Mouse (Mus musculus): ENCODE results near the gene Cdkn1a.
A peak's percentile ranks its signal among the peaks of the same experiment; 100 is the strongest.

DNA sequence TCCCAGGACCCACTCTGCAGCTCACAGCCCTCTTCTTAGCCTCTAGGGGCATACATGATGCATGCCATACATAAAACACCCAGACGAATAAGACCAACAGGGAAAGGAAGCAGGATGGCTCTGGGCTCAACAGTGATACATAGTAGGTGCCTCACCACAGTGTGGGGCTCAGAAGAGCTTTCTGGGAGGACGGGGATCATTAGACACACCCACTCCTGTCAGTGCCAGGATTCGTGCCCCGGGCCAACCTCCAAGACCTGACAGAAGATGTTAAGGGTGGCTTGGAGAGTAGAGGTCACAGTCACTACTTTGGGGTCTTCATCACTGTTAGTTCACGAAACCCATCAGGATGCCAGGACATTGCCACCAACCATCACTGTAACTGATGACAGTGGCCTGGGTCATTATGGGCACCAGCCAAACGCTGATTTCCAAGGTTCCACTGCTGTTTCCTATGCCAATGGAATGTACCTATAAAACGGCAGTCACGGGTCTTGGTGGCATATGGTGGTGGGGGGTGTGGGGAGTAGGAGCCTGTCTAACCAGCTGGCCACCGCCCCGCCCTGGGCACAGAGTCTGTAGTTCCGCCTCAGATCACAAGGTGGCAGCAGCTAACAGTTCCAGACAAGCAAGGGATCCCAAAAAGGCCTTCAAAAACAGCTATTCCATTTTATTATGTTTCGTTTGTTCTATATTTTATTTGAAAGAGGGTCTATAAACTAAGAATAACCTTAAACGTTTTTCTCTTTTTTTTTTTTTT is 41.8 kb upstream of the Cdkn1a start:
- peak; percentile 81; the same call in 1 of the 2 replicates for TF ChIP-seq CTCF (IDR thresholded peaks at IDR 0.05; ENCODE audit: borderline replicate concordance, insufficient read depth, low read length)
- no peak for TF ChIP-seq POLR2A (IDR thresholded peaks at IDR 0.05; ENCODE audit: low read depth, low read length)

Measured in embryonic fibroblast, embryonic 13.5 days (primary cell).